Mouse (Mus musculus): ENCODE results near the gene Smco1. TPM values are rescaled to one million over a fixed set of nuclear protein-coding genes. Genes with fewer than 3 reads are reported as not detected.

The Smco1 gene
- polyA plus RNA-seq, 1 experiment: not detected

GRCm38 (mm10) chr16:32291821-32292220 is 20.6 kb downstream of the Smco1 start:
- TF ChIP-seq GATA1 (IDR thresholded peaks at IDR 0.05; ENCODE audit: low read length): no peak

GRCm38 (mm10) chr16:32303046-32303445 is 31.8 kb downstream of the Smco1 start:
- TF ChIP-seq GATA1 (IDR thresholded peaks at IDR 0.05; ENCODE audit: low read length): no peak

- TF ChIP-seq GATA1 (IDR thresholded peaks at IDR 0.05; ENCODE audit: low read length): no peak
Observed at GRCm38 (mm10) chr16:32303886-32304285, 32.6 kb downstream of the Smco1 start.

GRCm38 (mm10) chr16:32311970-32312369 is 40.7 kb downstream of the Smco1 start:
- TF ChIP-seq GATA1 (IDR thresholded peaks at IDR 0.05; ENCODE audit: low read length): no peak

GRCm38 (mm10) chr16:32312386-32312785 is 41.1 kb downstream of the Smco1 start:
- no peak for TF ChIP-seq GATA1 (IDR thresholded peaks at IDR 0.05; ENCODE audit: low read length)

GRCm38 (mm10) chr16:32312859-32313258 is 41.6 kb downstream of the Smco1 start:
- no peak for TF ChIP-seq GATA1 (IDR thresholded peaks at IDR 0.05; ENCODE audit: low read length)

GRCm38 (mm10) chr16:32316601-32317000 is 45.3 kb downstream of the Smco1 start:
- TF ChIP-seq GATA1 (IDR thresholded peaks at IDR 0.05; ENCODE audit: low read length): no peak

GRCm38 (mm10) chr16:32323953-32324352 is 52.7 kb downstream of the Smco1 start:
- TF ChIP-seq GATA1 (IDR thresholded peaks at IDR 0.05; ENCODE audit: low read length): no peak

Other genes starting within 250 kb of the Smco1 start
- gene Pak2, start 192.1 kb upstream of the Smco1 start, polyA plus RNA-seq (2012): 29.8 and 41.3 TPM in 2 replicates
- 14.8 and 21.0 TPM in 2 replicates for gene Pigx, start 171.7 kb upstream of the Smco1 start, polyA plus RNA-seq (2012)
- gene Cep19, start 171.7 kb upstream of the Smco1 start, polyA plus RNA-seq (2012): 2.2 and 3.8 TPM in 2 replicates
- 70.3 and 74.8 TPM in 2 replicates for gene Nrros, start 105.9 kb upstream of the Smco1 start, polyA plus RNA-seq (2012)
- gene Bex6, start 91.6 kb upstream of the Smco1 start, polyA plus RNA-seq (2012): not detected in 2 replicates
- 6.3 and 9.0 TPM in 2 replicates for gene Fbxo45, start 24.3 kb upstream of the Smco1 start, polyA plus RNA-seq (2012)
- 13.0 and 15.6 TPM in 2 replicates for gene Wdr53, start 24.2 kb upstream of the Smco1 start, polyA plus RNA-seq (2012)
- gene Rnf168, start 6.0 kb downstream of the Smco1 start, polyA plus RNA-seq (2012): 14.1 and 15.3 TPM in 2 replicates
- 6.1 and 8.3 TPM in 2 replicates for gene Ubxn7, start 60.8 kb downstream of the Smco1 start, polyA plus RNA-seq (2012)
- not detected in 2 replicates for gene Tm4sf19, start 129.0 kb downstream of the Smco1 start, polyA plus RNA-seq (2012)
- gene Tctex1d2, start 148.2 kb downstream of the Smco1 start, polyA plus RNA-seq (2012): 0.08 and 0.10 TPM in 2 replicates
- gene Pcyt1a, start 159.5 kb downstream of the Smco1 start, polyA plus RNA-seq (2012): 50.1 and 64.7 TPM in 2 replicates
- 0.04 and 0.11 TPM in 2 replicates for gene Slc51a, start 216.4 kb downstream of the Smco1 start, polyA plus RNA-seq (2012)
- gene Zdhhc19, start 224.8 kb downstream of the Smco1 start, polyA plus RNA-seq (2012): not detected in 2 replicates